Mouse (Mus musculus): ENCODE data around the gene Phf19.

- TF ChIP-seq MAX (IDR thresholded peaks at IDR 0.05; ENCODE audit: low read length), result no peak
- TF ChIP-seq EP300 (IDR thresholded peaks at IDR 0.05; ENCODE audit: low read length), result no peak
- no peak for TF ChIP-seq ETS1 (conservative IDR thresholded peaks at IDR 0.05; ENCODE audit: low read depth, low read length)
- no peak for TF ChIP-seq ZKSCAN1 (IDR thresholded peaks at IDR 0.05; ENCODE audit: borderline replicate concordance, low read depth, low read length)
- no peak for TF ChIP-seq CTCF (conservative IDR thresholded peaks at IDR 0.05 in 1 of 2, IDR thresholded peaks at IDR 0.05 in 1 of 2; ENCODE audit: low read depth in 2 of 2, low read length in 2 of 2)
- TF ChIP-seq SMC3 (IDR thresholded peaks at IDR 0.05; ENCODE audit: low read depth, low read length), result no peak
- TF ChIP-seq JUND (conservative IDR thresholded peaks at IDR 0.05; ENCODE audit: low read depth, low read length), result no peak
- TF ChIP-seq CHD2 (IDR thresholded peaks at IDR 0.05; ENCODE audit: low read length), result no peak
- no peak for TF ChIP-seq POLR2A (IDR thresholded peaks at IDR 0.05; ENCODE audit: low read depth, low read length)
- no peak for TF ChIP-seq KAT2A (IDR thresholded peaks at IDR 0.05; ENCODE audit: insufficient replicate concordance, low read length)
- TF ChIP-seq USF2 (conservative IDR thresholded peaks at IDR 0.05; ENCODE audit: low read depth, low read length), result no peak
- TF ChIP-seq RAD21 (IDR thresholded peaks at IDR 0.05; ENCODE audit: low read depth, low read length), result no peak
- TF ChIP-seq HCFC1 (IDR thresholded peaks at IDR 0.05; ENCODE audit: low read depth, low read length), result no peak
Measured at GRCm38 (mm10) chr2:34922729-34923128, 8.9 kb upstream of the Phf19 start.
